13 mouse cellular contexts compared by ENCODE assay signal in the genomic region with DNA sequence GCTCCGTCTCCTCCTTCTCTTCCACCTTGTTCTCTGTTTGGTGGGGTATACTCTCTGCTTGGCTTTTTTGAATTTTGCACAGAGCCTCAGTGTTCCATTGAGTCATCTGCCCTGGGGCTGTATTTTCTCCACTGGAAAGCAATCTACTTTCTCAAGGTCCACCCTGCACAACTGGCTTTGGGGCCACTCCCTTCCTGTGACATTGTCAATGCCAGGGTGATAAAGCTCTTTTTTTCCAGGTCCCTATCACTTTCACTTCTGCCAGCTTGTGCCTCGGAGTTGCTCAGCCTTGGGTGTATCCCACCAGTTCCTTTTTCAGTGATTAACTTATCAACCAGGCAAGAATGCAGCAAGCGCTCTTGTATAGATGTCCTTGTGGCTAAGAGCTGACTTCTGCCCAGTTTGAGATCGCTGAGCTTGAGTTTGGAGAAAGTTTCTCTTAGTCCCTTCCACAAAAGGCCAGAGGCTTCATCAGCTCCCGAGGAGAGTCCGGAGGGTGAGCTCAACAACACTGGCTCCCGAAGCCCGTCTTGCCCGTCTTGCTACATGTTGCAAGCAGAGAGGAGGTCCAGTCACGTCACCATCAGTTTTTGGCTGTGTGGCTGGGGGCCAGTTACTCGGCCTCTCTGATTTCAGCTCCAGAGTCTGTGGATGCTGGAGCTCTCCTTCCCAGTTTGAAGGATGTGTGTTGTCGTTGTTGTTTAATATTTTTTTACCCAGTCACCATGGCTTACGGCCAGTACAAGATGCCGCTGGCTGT.
DNase-seq lines count a peak whose midpoint lies in the region; ATAC-seq and TF ChIP-seq lines count a peak whose summit lies in the region.
"Had no signal": no experiment of that assay in that cellular context is flagged by ENCODE, and none has a peak within 500 bp of the region (broad histone marks: within the 10 kb centered on the region; RNA-seq: fewer than 3 reads in every experiment).

No protein-coding gene starts in this region.

- no peak for TF ChIP-seq CTCF in intestine, postnatal 0 days (IDR thresholded peaks at IDR 0.05; ENCODE audit: low read depth)

- no peaks in the 10 kb centered on the region for H3K27me3 ChIP-seq in intestine, embryonic 15.5 days (replicated peaks)
- peaks cover 3% of the 10 kb centered on the region; the same call in 1 of the 2 replicates for H3K27me3 ChIP-seq in intestine, postnatal 0 days (replicated peaks; ENCODE audit: control insufficient read depth, insufficient read depth, low read length)

- H3K4me2 ChIP-seq in intestine, embryonic 15.5 days (replicated peaks), result no peak overlapping the region
- H3K4me2 ChIP-seq in intestine, postnatal 0 days (replicated peaks; ENCODE audit: low read depth), result no peak overlapping the region

- H3K9me3 ChIP-seq in intestine, embryonic 15.5 days, result no peaks in the 10 kb centered on the region
- no peaks in the 10 kb centered on the region for H3K9me3 ChIP-seq in intestine, postnatal 0 days (ENCODE audit: control insufficient read depth)

- no peak overlapping the region for H3K4me3 ChIP-seq in intestine, embryonic 15.5 days (replicated peaks)
- H3K4me3 ChIP-seq in intestine, postnatal 0 days (ENCODE audit: low read depth, low read length), result no peak overlapping the region
- H3K4me3 ChIP-seq: myocyte had no signal

- H3K27ac ChIP-seq in intestine, embryonic 15.5 days, result no peak overlapping the region
- no peak overlapping the region for H3K27ac ChIP-seq in intestine, postnatal 0 days (ENCODE audit: low read depth, low read length)

- no peaks in the 10 kb centered on the region for H3K36me3 ChIP-seq in intestine, embryonic 15.5 days
- no peaks in the 10 kb centered on the region for H3K36me3 ChIP-seq in intestine, postnatal 0 days (ENCODE audit: control insufficient read depth, insufficient read depth)

- DNase-seq in adrenal gland, adult (ENCODE audit: inconsistent age in 2 of 2, low spot score in 1 of 2), result peak; percentile 79 to 91
- DNase-seq in monocyte, adult 2 months (ENCODE audit: low read depth in 1 of 2, low spot score in 2 of 2), result peak; percentile 41 to 60
- DNase-seq in cerebellum, adult 9-11 months, result no peak
- no peak for DNase-seq in layer of hippocampus, adult 11-12 months (ENCODE audit: low spot score)
- DNase-seq in left cerebral cortex, adult 11 months (ENCODE audit: low spot score), result no peak
- DNase-seq: cerebellum, adult 11-12 months; kidney, adult 11 months; right cerebral cortex, adult 18-20 months had no signal

- WGBS in intestine, embryonic 15.5 days, result 87% methylated on average over 14 of the region's 14 CpGs
- WGBS in intestine, postnatal 0 days, result 84% methylated on average over 14 of the region's 14 CpGs

- no peak overlapping the region for H3K9ac ChIP-seq in intestine, embryonic 15.5 days
- H3K9ac ChIP-seq in intestine, postnatal 0 days (ENCODE audit: low read depth, low read length), result no peak overlapping the region

- H3K4me1 ChIP-seq in intestine, embryonic 15.5 days (replicated peaks), result peaks cover 5% of the 10 kb centered on the region; the same call in 1 of the 2 replicates
- no peaks in the 10 kb centered on the region for H3K4me1 ChIP-seq in intestine, postnatal 0 days (replicated peaks; ENCODE audit: control insufficient read depth, insufficient read depth, low read length)

- 0 out of 2 replicates have a peak, but pooled peaks have one; percentile 15 for ATAC-seq in intestine, embryonic 15.5 days
- ATAC-seq in intestine, postnatal 0 days, result no peak
- peak; percentile 91 for ATAC-seq in granulocyte monocyte progenitor cell, adult 5-6 weeks (replicated peaks; ENCODE audit: poor library complexity, severe bottlenecking)
- ATAC-seq: activated CD4-positive, CD25-positive, alpha-beta regulatory T cell, adult 4 months had no signal

Comparison
In these comparisons a context has a peak if more than half of its experiments do, and no peak if none do; other contexts are left out.
1. DNase-seq: peak in adrenal gland, adult (2 of 2) and monocyte, adult 2 months (2 of 2); none in cerebellum, adult 9-11 months (single experiment), layer of hippocampus, adult 11-12 months (single experiment) and left cerebral cortex, adult 11 months (single experiment).